Mouse (Mus musculus): Measurements from ENCODE around the gene Zfp710.
"Not testable (repeated sequence)": the region's sequence is repeated elsewhere in the genome, so short reads cannot be mapped to it uniquely, and the experiment has no call there.

The Zfp710 gene

DNA sequence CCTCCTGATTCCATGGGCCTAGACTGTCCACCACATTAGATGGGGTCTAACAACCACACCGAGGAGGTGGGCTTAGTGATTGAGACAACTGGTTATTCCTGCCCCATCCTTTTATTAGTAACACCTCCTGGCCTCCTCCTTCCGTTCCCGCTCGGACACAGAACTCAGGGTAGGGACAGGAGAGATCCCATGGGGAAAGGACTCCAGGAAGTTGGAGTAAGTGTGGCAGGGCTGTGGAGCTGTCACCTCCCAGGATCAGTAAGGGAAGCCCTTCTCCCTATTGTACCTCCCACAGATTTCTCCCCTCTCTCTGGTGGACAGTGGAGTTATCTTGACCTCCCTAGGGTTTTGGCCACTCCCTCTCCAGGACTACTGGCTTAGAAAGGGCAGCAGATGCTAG, 22.4 kb downstream of the Zfp710 start:
- Histone ChIP-seq H3K9me3 (ENCODE audit: low read length) (no peaks in the 10 kb centered on the region), H3K27me3 (ENCODE audit: insufficient read depth, low read length) (no peaks in the 10 kb centered on the region), H3K4me3 (replicated peaks; ENCODE audit: low read length) (no peak overlapping the region), H3K4me1 (replicated peaks; ENCODE audit: low read depth, low read length) (peaks cover 86% of the 10 kb centered on the region), H3K36me3 (ENCODE audit: insufficient read depth, low read length) (peaks cover 72% of the 10 kb centered on the region)
- no peak for TF ChIP-seq CTCF (conservative IDR thresholded peaks at IDR 0.05; ENCODE audit: low read length)
- no peak for TF ChIP-seq NANOG (IDR thresholded peaks at IDR 0.05; ENCODE audit: borderline replicate concordance, low read length)
- no peak for TF ChIP-seq POU5F1 (IDR thresholded peaks at IDR 0.05; ENCODE audit: borderline replicate concordance, low read length)

GRCm38 (mm10) chr7:80049746-80050145, 25.1 kb downstream of the Zfp710 start:
- Histone ChIP-seq H3K36me3 (ENCODE audit: insufficient read depth, low read length) (peaks cover 74% of the 10 kb centered on the region), H3K27me3 (ENCODE audit: insufficient read depth, low read length) (no peaks in the 10 kb centered on the region), H3K4me3 (replicated peaks; ENCODE audit: low read length) (no peak overlapping the region), H3K4me1 (replicated peaks; ENCODE audit: low read depth, low read length) (peaks cover 88% of the 10 kb centered on the region), H3K9me3 (ENCODE audit: low read length) (no peaks in the 10 kb centered on the region)
- no peak for TF ChIP-seq NANOG (IDR thresholded peaks at IDR 0.05; ENCODE audit: borderline replicate concordance, low read length)
- TF ChIP-seq CTCF (conservative IDR thresholded peaks at IDR 0.05; ENCODE audit: low read length) = no peak
- no peak for TF ChIP-seq POU5F1 (IDR thresholded peaks at IDR 0.05; ENCODE audit: borderline replicate concordance, low read length)

- not testable (repeated sequence) for H3K27me3 ChIP-seq (ENCODE audit: insufficient read depth, low read length); H3K4me3 ChIP-seq (replicated peaks; ENCODE audit: low read length); H3K9me3 ChIP-seq (ENCODE audit: low read length)
- H3K36me3 ChIP-seq (ENCODE audit: insufficient read depth, low read length) = peaks cover 68% of the 10 kb centered on the region
- H3K4me1 ChIP-seq (replicated peaks; ENCODE audit: low read depth, low read length) = peaks cover 82% of the 10 kb centered on the region
These were observed 25.8 kb downstream of the Zfp710 start for GRCm38 (mm10) chr7:80050382-80050781.

GRCm38 (mm10) chr7:80051835-80052234, 27.2 kb downstream of the Zfp710 start:
- no peak for TF ChIP-seq POU5F1 (IDR thresholded peaks at IDR 0.05; ENCODE audit: borderline replicate concordance, low read length)
- no peak for TF ChIP-seq CTCF (conservative IDR thresholded peaks at IDR 0.05; ENCODE audit: low read length)
- TF ChIP-seq NANOG (IDR thresholded peaks at IDR 0.05; ENCODE audit: borderline replicate concordance, low read length) = no peak
- no peaks in the 10 kb centered on the region for H3K9me3 ChIP-seq (ENCODE audit: low read length)
- peaks cover 63% of the 10 kb centered on the region for H3K36me3 ChIP-seq (ENCODE audit: insufficient read depth, low read length)
- H3K4me3 ChIP-seq (replicated peaks; ENCODE audit: low read length) = no peak overlapping the region
- H3K27me3 ChIP-seq (ENCODE audit: insufficient read depth, low read length) = no peaks in the 10 kb centered on the region
- peaks cover 85% of the 10 kb centered on the region for H3K4me1 ChIP-seq (replicated peaks; ENCODE audit: low read depth, low read length)

DNA sequence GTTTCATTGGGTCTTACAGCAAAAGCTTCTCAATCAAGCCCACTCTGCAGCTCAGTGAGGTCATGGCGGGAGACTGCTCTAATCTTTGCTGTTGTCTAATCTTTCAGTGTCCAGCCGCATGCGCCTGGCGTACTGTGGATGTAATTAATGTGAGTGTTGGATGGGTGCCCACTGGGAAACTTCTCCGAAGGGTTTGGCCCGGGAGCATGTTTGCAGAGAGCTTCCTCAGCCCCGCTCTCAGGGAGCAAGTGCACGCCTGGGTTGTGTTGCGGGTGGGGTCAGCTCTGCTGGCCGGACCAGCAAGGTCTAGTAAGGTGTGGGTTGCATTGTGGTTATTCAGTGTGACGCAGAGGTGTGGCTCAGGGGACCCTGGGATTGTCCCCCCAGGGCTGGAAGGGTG, 27.6 kb downstream of the Zfp710 start:
- Histone ChIP-seq H3K4me3 (replicated peaks; ENCODE audit: low read length) (peak overlapping the region; percentile 20; the same call in 1 of the 2 replicates), H3K36me3 (ENCODE audit: insufficient read depth, low read length) (peaks cover 63% of the 10 kb centered on the region), H3K4me1 (replicated peaks; ENCODE audit: low read depth, low read length) (peaks cover 85% of the 10 kb centered on the region), H3K27me3 (ENCODE audit: insufficient read depth, low read length) (no peaks in the 10 kb centered on the region), H3K9me3 (ENCODE audit: low read length) (no peaks in the 10 kb centered on the region)
- no peak for TF ChIP-seq CTCF (conservative IDR thresholded peaks at IDR 0.05; ENCODE audit: low read length)
- no peak for TF ChIP-seq POU5F1 (IDR thresholded peaks at IDR 0.05; ENCODE audit: borderline replicate concordance, low read length)
- no peak for TF ChIP-seq NANOG (IDR thresholded peaks at IDR 0.05; ENCODE audit: borderline replicate concordance, low read length)

DNA sequence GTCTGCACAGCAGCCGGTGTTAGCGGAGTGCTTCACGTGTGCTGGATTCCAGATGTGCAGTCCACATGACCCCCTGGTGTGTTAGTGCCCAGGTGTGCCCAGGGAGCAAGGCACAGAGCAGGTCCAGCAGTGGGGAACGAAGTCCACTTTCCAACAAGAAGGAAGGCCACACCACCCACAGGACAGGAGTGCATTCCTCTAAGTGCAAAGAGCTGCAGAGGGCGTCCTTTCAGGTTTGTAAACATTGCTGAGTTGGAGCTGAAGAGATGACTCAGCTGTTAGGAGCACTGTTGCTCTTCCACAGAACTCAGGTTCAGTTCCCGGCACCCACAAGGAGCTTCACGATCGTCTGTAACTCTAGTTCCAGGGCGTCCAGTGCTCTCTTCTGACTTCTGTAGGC, 28.5 kb downstream of the Zfp710 start:
- H3K4me1 ChIP-seq (replicated peaks; ENCODE audit: low read depth, low read length) = peaks cover 85% of the 10 kb centered on the region
- no peaks in the 10 kb centered on the region for H3K27me3 ChIP-seq (ENCODE audit: insufficient read depth, low read length)
- peaks cover 63% of the 10 kb centered on the region for H3K36me3 ChIP-seq (ENCODE audit: insufficient read depth, low read length)
- H3K4me3 ChIP-seq (replicated peaks; ENCODE audit: low read length) = no peak overlapping the region
- no peak for TF ChIP-seq POU5F1 (IDR thresholded peaks at IDR 0.05; ENCODE audit: borderline replicate concordance, low read length)
- TF ChIP-seq CTCF (conservative IDR thresholded peaks at IDR 0.05; ENCODE audit: low read length) = no peak
- no peaks in the 10 kb centered on the region for H3K9me3 ChIP-seq (ENCODE audit: low read length)

DNA sequence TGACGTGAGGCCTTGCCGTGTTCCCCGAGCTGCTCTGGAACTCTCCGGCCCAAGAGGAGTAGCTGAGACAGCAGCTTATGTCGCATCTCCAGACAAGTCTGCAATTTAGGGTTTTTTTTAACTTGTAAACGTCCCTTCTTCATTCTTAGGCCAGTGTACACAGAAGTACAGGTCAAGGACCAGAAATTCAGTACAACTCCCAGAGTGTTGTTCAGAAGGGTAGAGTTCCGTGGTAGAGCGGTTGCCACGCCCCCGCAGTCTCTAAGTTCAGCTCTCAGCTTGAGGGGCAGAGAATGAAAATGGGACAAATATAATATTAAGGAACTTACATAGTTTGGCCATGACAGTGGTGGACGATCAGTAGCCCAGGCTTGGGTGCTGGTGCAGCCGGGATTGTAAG, 31.2 kb downstream of the Zfp710 start:
- peaks cover 89% of the 10 kb centered on the region for H3K4me1 ChIP-seq (replicated peaks; ENCODE audit: low read depth, low read length)
- TF ChIP-seq NANOG (IDR thresholded peaks at IDR 0.05; ENCODE audit: borderline replicate concordance, low read length) = no peak
- TF ChIP-seq CTCF (conservative IDR thresholded peaks at IDR 0.05; ENCODE audit: low read length) = no peak
- TF ChIP-seq POU5F1 (IDR thresholded peaks at IDR 0.05; ENCODE audit: borderline replicate concordance, low read length) = no peak
- peaks cover 76% of the 10 kb centered on the region for H3K36me3 ChIP-seq (ENCODE audit: insufficient read depth, low read length)
- no peaks in the 10 kb centered on the region for H3K27me3 ChIP-seq (ENCODE audit: insufficient read depth, low read length)
- H3K4me3 ChIP-seq (replicated peaks; ENCODE audit: low read length) = no peak overlapping the region
- H3K9me3 ChIP-seq (ENCODE audit: low read length) = no peaks in the 10 kb centered on the region

DNA sequence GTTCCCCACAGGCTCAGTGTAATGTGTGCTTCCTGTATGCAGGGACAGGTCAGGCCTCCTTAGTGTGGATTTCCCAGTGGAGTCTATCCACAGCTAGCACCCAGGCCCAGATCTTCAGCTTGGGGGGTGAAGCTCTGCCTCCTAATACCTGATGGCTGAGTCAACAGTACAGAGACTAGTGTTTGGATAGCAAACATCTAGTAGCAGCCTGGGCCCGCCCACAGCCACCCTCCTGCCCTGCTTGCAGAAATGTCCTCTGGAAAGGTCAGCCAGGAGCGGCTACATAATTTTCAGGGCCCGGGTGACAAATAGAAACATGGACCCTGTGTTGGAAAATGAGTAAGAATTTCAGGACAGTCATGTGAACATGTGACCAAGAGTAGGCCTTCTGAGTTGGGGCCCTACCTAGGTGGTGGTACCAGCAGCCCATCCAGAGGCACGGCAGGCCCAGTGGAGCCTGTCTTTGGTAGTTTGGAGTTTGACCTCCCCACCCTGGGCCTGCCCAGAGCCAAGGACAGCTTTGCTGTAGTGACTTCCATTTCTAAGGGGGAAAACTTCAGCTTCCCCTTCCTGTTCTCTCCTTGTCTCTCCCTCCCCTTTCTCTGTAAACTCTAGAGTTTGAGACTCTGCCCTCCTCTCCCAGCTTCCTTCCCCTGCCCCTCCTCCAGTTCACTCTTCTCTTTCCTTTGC, 32.5 kb downstream of the Zfp710 start:
- Histone ChIP-seq H3K4me3 (replicated peaks; ENCODE audit: low read length) (peak overlapping the region; percentile 55), H3K9me3 (ENCODE audit: low read length) (no peaks in the 10 kb centered on the region), H3K36me3 (ENCODE audit: insufficient read depth, low read length) (peaks cover 83% of the 10 kb centered on the region), H3K27me3 (ENCODE audit: insufficient read depth, low read length) (no peaks in the 10 kb centered on the region), H3K4me1 (replicated peaks; ENCODE audit: low read depth, low read length) (peaks cover 89% of the 10 kb centered on the region)
- TF ChIP-seq NANOG (IDR thresholded peaks at IDR 0.05; ENCODE audit: borderline replicate concordance, low read length) (no peak), CTCF (conservative IDR thresholded peaks at IDR 0.05; ENCODE audit: low read length) (no peak), POU5F1 (IDR thresholded peaks at IDR 0.05; ENCODE audit: borderline replicate concordance, low read length) (no peak)

DNA sequence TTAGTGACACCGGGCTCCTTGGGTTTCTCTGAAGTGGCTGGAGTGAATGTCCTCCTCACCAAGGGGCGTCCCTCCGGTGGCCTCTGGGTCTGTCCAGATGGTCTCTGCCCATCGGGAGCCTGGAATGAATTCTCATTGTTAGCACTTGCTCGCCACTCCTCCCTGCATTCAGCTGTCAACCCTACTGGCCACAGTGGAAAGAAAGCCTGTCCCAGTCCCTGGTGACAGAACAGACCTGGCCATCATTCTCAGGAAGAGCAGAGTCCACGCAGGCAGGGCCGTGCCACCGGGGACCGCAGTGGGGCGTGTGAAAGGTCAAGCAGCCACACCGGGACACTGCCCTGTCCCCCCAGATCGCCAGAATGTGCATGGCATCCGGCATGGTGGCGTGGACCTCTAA, 33.2 kb downstream of the Zfp710 start:
- TF ChIP-seq CTCF (conservative IDR thresholded peaks at IDR 0.05; ENCODE audit: low read length) (no peak), NANOG (IDR thresholded peaks at IDR 0.05; ENCODE audit: borderline replicate concordance, low read length) (no peak), POU5F1 (IDR thresholded peaks at IDR 0.05; ENCODE audit: borderline replicate concordance, low read length) (no peak)
- Histone ChIP-seq H3K27me3 (ENCODE audit: insufficient read depth, low read length) (no peaks in the 10 kb centered on the region), H3K4me1 (replicated peaks; ENCODE audit: low read depth, low read length) (peaks cover 89% of the 10 kb centered on the region), H3K4me3 (replicated peaks; ENCODE audit: low read length) (peak overlapping the region; percentile 55), H3K36me3 (ENCODE audit: insufficient read depth, low read length) (peaks cover 84% of the 10 kb centered on the region), H3K9me3 (ENCODE audit: low read length) (no peaks in the 10 kb centered on the region)

Data from E14TG2a.4 (cell line).